Comparison of ENCODE assay signal across 9 mouse cellular contexts in genomic region chr7:100928456-100928855, GRCm38 (mm10). TPM values are rescaled to one million over a fixed set of nuclear protein-coding genes. Genes with fewer than 3 reads are reported as not detected.
DNase-seq lines count a peak whose midpoint lies in the region; ATAC-seq and TF ChIP-seq lines count a peak whose summit lies in the region.
"Had no signal": no experiment of that assay in that cellular context is flagged by ENCODE, and none has a peak within 500 bp of the region (broad histone marks: within the 10 kb centered on the region; RNA-seq: fewer than 3 reads in every experiment).

No protein-coding gene starts in this region.

- H3K4me1 ChIP-seq in liver, adult 2 months (ENCODE audit: control insufficient read depth, insufficient read depth, low read length): no peaks in the 10 kb centered on the region
- peaks cover 41% of the 10 kb centered on the region for H3K4me1 ChIP-seq in hindbrain, embryonic 11.5 days (replicated peaks; ENCODE audit: control insufficient read depth, insufficient read depth, low read length)
- peaks cover 67% of the 10 kb centered on the region for H3K4me1 ChIP-seq in liver, embryonic 12.5 days
- H3K4me1 ChIP-seq in stomach, embryonic 15.5 days: peaks cover 74% of the 10 kb centered on the region

- peak overlapping the region; percentile 43 for H3K4me3 ChIP-seq in liver, adult 2 months (ENCODE audit: insufficient read depth, low read depth, low read length)
- H3K4me3 ChIP-seq in hindbrain, embryonic 11.5 days (ENCODE audit: low read depth, low read length): peak overlapping the region; percentile 29
- H3K4me3 ChIP-seq in liver, embryonic 12.5 days: peak overlapping the region; percentile 28
- H3K4me3 ChIP-seq in stomach, embryonic 15.5 days (replicated peaks): peak overlapping the region; percentile 75

- H3K27ac ChIP-seq in liver, adult 2 months (replicated peaks; ENCODE audit: insufficient read depth, low read depth, low read length): no peak overlapping the region
- H3K27ac ChIP-seq in hindbrain, embryonic 11.5 days (ENCODE audit: low read depth, low read length): no peak overlapping the region
- H3K27ac ChIP-seq in liver, embryonic 12.5 days: no peak overlapping the region
- H3K27ac ChIP-seq in stomach, embryonic 15.5 days: no peak overlapping the region

- 73% methylated on average over 9 of the region's 9 CpGs for WGBS in liver, adult 2 months
- 45% methylated on average over 9 of the region's 9 CpGs for WGBS in hindbrain, embryonic 11.5 days
- whole genome bisulfite sequencing in liver, embryonic 12.5 days (ENCODE audit: insufficient replicate concordance): 46% methylated on average over 9 of the region's 9 CpGs
- WGBS in stomach, embryonic 15.5 days: 37% methylated on average over 9 of the region's 9 CpGs

- no peaks in the 10 kb centered on the region for H3K9me3 ChIP-seq in hindbrain, embryonic 11.5 days (ENCODE audit: control insufficient read depth, low read length)
- H3K9me3 ChIP-seq in liver, embryonic 12.5 days (replicated peaks): no peaks in the 10 kb centered on the region
- H3K9me3 ChIP-seq in stomach, embryonic 15.5 days: no peaks in the 10 kb centered on the region

- ATAC-seq in hindbrain, embryonic 11.5 days (ENCODE audit: low FRiP score): no peak
- no peak for ATAC-seq in liver, embryonic 12.5 days
- no peak for ATAC-seq in stomach, embryonic 15.5 days (ENCODE audit: insufficient read depth, low FRiP score, low read depth)
- ATAC-seq: Patski had no signal

- peak overlapping the region; percentile 92 for H3K4me2 ChIP-seq in hindbrain, embryonic 11.5 days (replicated peaks; ENCODE audit: low read depth, low read length)
- peak overlapping the region; percentile 82 for H3K4me2 ChIP-seq in liver, embryonic 12.5 days
- peak overlapping the region; percentile 86 for H3K4me2 ChIP-seq in stomach, embryonic 15.5 days

- DNase-seq in liver, adult 2 months (ENCODE audit: extremely low read depth, low read depth, low spot score): no peak
- no peak for DNase-seq in liver
- DNase-seq in hindbrain, embryonic 11.5 days (ENCODE audit: low spot score): no peak
- no peak for DNase-seq in adrenal gland, adult 8-10 months
- no peak for DNase-seq in cerebellum, adult 9-10 months
- DNase-seq in layer of hippocampus, postnatal 14 days (ENCODE audit: low spot score in 2 of 2): no peak

- H3K27me3 ChIP-seq in liver, adult 2 months (ENCODE audit: control insufficient read depth, insufficient read depth, low read length): peaks cover 21% of the 10 kb centered on the region
- peaks cover 3% of the 10 kb centered on the region; the same call in 1 of the 2 replicates for H3K27me3 ChIP-seq in hindbrain, embryonic 11.5 days (ENCODE audit: control insufficient read depth, insufficient read depth, low read length)
- peaks cover 96% of the 10 kb centered on the region for H3K27me3 ChIP-seq in liver, embryonic 12.5 days (replicated peaks)
- H3K27me3 ChIP-seq in stomach, embryonic 15.5 days (replicated peaks): no peaks in the 10 kb centered on the region
- H3K27me3 ChIP-seq: Patski had no signal

- no peak for TF ChIP-seq POLR2A in liver, adult 2 months (IDR thresholded peaks at IDR 0.05; ENCODE audit: extremely low read depth, insufficient read depth, low read length)

- no peak for TF ChIP-seq CTCF in liver, adult 2 months (IDR thresholded peaks at IDR 0.05; ENCODE audit: low read depth, low read length)

- no peaks in the 10 kb centered on the region for H3K36me3 ChIP-seq in liver, adult 2 months (ENCODE audit: control insufficient read depth, insufficient read depth, low read length)
- H3K36me3 ChIP-seq in hindbrain, embryonic 11.5 days (ENCODE audit: control insufficient read depth, insufficient read depth, low read length): no peaks in the 10 kb centered on the region
- no peaks in the 10 kb centered on the region for H3K36me3 ChIP-seq in liver, embryonic 12.5 days
- no peaks in the 10 kb centered on the region for H3K36me3 ChIP-seq in stomach, embryonic 15.5 days

- H3K79me2 ChIP-seq in liver, adult 2 months (ENCODE audit: control insufficient read depth, insufficient read depth, low read length): no peaks in the 10 kb centered on the region

- peak overlapping the region; percentile 58 for H3K9ac ChIP-seq in liver, adult 2 months (ENCODE audit: low read depth, low read length)
- no peak overlapping the region for H3K9ac ChIP-seq in hindbrain, embryonic 11.5 days (ENCODE audit: low read depth, low read length)
- H3K9ac ChIP-seq in liver, embryonic 12.5 days: 0 out of 2 replicates have a peak overlapping the region, but pooled peaks have one; percentile 18
- peak overlapping the region; percentile 33 for H3K9ac ChIP-seq in stomach, embryonic 15.5 days

RNA-seq across cellular contexts. Expression of gene Arhgef17, which starts 3.5 kb away (rescaled TPM):
- total RNA-seq in liver, adult 2 months (2014; rRNA removed): 1.2 and 2.1 TPM in 2 replicates
- polyA plus RNA-seq in liver, adult 2 months (2012; rRNA removed): 1.4 and 1.8 TPM in 2 replicates
- polyA plus RNA-seq in hindbrain, embryonic 11.5 days (2014; fragmentation: Nextera tagmentation; extraction: Ambion mirVana): 6.3 and 8.3 TPM in 2 replicates
- 1.7 and 2.2 TPM in 2 replicates for polyA plus RNA-seq in liver, embryonic 12.5 days (2016; fragmentation: Nextera tagmentation; extraction: Ambion mirVana)
- 6.2 and 7.9 TPM in 2 replicates for polyA plus RNA-seq in stomach, embryonic 15.5 days (2015; fragmentation: Nextera tagmentation; extraction: Ambion mirVana)
- total RNA-seq in adrenal gland, adult 8-10 months (2022): 100 to 1,000 TPM in 3 of 4 experiments, 10 to 100 TPM in 1; 95.8 to 118 (median 108) TPM
- 100 to 1,000 TPM; 113 to 117 TPM for total RNA-seq in layer of hippocampus, postnatal 14 days (2021)

RNA-seq across cellular contexts. Expression of gene P2ry6, which starts 46.0 kb away (rescaled TPM):
- 0.92 and 1.5 TPM in 2 replicates for total RNA-seq in liver, adult 2 months (2014; rRNA removed)
- polyA plus RNA-seq in liver, adult 2 months (2012; rRNA removed): 1.6 and 4.3 TPM in 2 replicates
- 3.1 and 3.3 TPM in 2 replicates for polyA plus RNA-seq in hindbrain, embryonic 11.5 days (2014; fragmentation: Nextera tagmentation; extraction: Ambion mirVana)
- 3.4 and 3.6 TPM in 2 replicates for polyA plus RNA-seq in liver, embryonic 12.5 days (2016; fragmentation: Nextera tagmentation; extraction: Ambion mirVana)
- polyA plus RNA-seq in stomach, embryonic 15.5 days (2015; fragmentation: Nextera tagmentation; extraction: Ambion mirVana): 8.0 and 8.2 TPM in 2 replicates
- 1 to 10 TPM; 5.4 to 9.5 (median 6.5) TPM for total RNA-seq in adrenal gland, adult 8-10 months (2022)
- 1 to 10 TPM; 3.0 to 6.0 TPM for total RNA-seq in layer of hippocampus, postnatal 14 days (2021)
